Mouse (Mus musculus): Measurements from ENCODE around the gene Msl2.

Msl2 gene

DNA sequence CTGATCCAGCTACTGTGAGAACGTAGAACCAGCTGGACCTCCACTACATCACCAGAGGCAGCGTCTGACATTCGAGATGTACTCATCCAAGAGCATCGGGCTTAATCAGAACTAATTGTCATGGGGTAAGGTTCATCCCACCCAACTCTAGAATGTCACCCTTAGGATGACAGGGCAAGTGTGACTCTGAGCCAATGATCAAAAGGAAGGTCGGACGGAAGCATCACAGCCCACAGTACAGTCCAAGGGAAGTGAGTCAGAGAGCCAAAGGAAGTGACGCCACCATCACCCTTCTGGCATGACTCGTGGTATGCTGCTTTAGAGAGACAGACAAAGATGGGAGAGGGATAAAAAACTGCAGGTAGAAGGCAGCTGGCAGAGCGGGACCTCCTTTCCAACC, 31.7 kb upstream of the Msl2 start:
- no peaks in the 10 kb centered on the region for H3K36me3 ChIP-seq (ENCODE audit: insufficient read depth, low read length)
- H3K9me3 ChIP-seq (ENCODE audit: low read length), result no peaks in the 10 kb centered on the region
- peaks cover 79% of the 10 kb centered on the region for H3K4me1 ChIP-seq (replicated peaks; ENCODE audit: low read depth, low read length)
- no peaks in the 10 kb centered on the region for H3K27me3 ChIP-seq (ENCODE audit: insufficient read depth, low read length)
- peak overlapping the region; percentile 52 for H3K4me3 ChIP-seq (replicated peaks; ENCODE audit: low read length)
- no peak for TF ChIP-seq NANOG (IDR thresholded peaks at IDR 0.05; ENCODE audit: borderline replicate concordance, low read length)
- TF ChIP-seq POU5F1 (IDR thresholded peaks at IDR 0.05; ENCODE audit: borderline replicate concordance, low read length), result no peak
- TF ChIP-seq CTCF (conservative IDR thresholded peaks at IDR 0.05; ENCODE audit: low read length), result no peak

GRCm38 (mm10) chr9:101045710-101046338, 28.1 kb upstream of the Msl2 start:
- no peak overlapping the region for H3K4me3 ChIP-seq (replicated peaks; ENCODE audit: low read length)
- H3K36me3 ChIP-seq (ENCODE audit: insufficient read depth, low read length), result no peaks in the 10 kb centered on the region
- no peaks in the 10 kb centered on the region for H3K9me3 ChIP-seq (ENCODE audit: low read length)
- TF ChIP-seq CTCF (conservative IDR thresholded peaks at IDR 0.05; ENCODE audit: low read length) (no peak), POU5F1 (IDR thresholded peaks at IDR 0.05; ENCODE audit: borderline replicate concordance, low read length) (no peak), NANOG (IDR thresholded peaks at IDR 0.05; ENCODE audit: borderline replicate concordance, low read length) (no peak)
- peaks cover 49% of the 10 kb centered on the region for H3K4me1 ChIP-seq (replicated peaks; ENCODE audit: low read depth, low read length)
- H3K27me3 ChIP-seq (ENCODE audit: insufficient read depth, low read length), result 0 out of 2 replicates have a peak, but pooled peaks cover 4% of the 10 kb centered on the region

DNA sequence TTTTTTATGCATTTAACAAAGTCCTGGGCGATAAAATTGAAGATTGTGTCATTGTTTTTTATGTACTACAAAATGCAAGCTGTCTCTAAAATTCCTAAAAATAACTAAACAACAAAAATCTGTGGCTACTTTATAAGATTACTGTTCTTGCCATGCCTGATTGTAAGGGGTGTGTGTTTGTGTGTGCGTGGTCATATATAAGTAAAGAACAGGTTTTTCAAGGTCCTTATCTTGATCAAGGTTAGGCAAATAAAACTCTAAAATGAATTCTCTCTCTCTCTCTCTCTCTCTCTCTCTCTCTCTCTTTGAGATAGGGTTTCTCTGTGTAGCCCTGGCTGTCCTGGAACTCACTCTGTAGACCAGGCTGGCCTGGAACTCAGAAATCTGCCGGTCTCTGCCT, 21.9 kb upstream of the Msl2 start:
- Histone ChIP-seq H3K4me3 (replicated peaks; ENCODE audit: low read length) (no peak overlapping the region), H3K4me1 (replicated peaks; ENCODE audit: low read depth, low read length) (peaks cover 5% of the 10 kb centered on the region; the same call in 1 of the 2 replicates), H3K36me3 (ENCODE audit: insufficient read depth, low read length) (no peaks in the 10 kb centered on the region), H3K27me3 (ENCODE audit: insufficient read depth, low read length) (peaks cover 17% of the 10 kb centered on the region), H3K9me3 (ENCODE audit: low read length) (no peaks in the 10 kb centered on the region)
- TF ChIP-seq POU5F1 (IDR thresholded peaks at IDR 0.05; ENCODE audit: borderline replicate concordance, low read length) (no peak), CTCF (conservative IDR thresholded peaks at IDR 0.05; ENCODE audit: low read length) (no peak), NANOG (IDR thresholded peaks at IDR 0.05; ENCODE audit: borderline replicate concordance, low read length) (no peak)

DNA sequence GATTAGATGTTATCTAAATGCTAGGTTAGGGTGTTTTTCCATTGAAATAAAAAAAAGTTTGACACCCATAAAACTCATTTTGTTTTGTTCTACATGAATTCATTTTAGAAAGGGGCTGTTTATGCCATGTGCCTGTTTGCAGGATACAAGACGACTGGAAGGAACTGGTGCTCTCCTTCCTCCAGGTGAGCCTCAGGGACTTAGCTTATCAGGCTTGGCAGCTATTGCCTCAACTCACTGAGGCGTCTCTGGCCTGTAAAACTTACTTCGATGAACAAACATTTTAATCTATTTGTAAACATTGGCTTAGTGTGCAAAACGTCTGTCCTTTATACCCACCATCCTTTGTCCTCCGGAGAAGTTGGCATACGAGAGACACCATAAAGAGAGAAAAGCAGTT, 21.2 kb upstream of the Msl2 start:
- TF ChIP-seq CTCF (conservative IDR thresholded peaks at IDR 0.05; ENCODE audit: low read length), result no peak
- no peak for TF ChIP-seq POU5F1 (IDR thresholded peaks at IDR 0.05; ENCODE audit: borderline replicate concordance, low read length)
- TF ChIP-seq NANOG (IDR thresholded peaks at IDR 0.05; ENCODE audit: borderline replicate concordance, low read length), result no peak

DNA sequence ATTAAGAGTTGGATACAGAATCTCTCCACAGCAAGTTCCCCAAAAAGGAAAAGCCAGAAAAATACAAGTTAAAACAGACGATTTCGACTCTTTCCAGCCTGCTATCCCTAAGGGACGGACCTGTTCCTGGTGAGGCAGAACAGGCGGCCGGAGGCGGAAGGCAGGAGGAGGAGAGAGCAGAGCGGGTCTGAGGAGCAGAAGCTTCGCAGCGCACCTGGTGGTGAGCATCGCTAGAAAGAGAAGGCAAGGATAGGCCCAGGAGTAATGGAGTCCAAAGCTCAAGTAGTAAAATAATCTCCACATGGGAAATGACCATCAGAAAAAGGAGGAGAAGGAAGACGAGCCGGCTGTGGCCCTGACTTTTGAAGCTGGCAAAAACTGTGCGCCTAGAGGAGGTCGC, 20.6 kb upstream of the Msl2 start:
- no peak for TF ChIP-seq CTCF (conservative IDR thresholded peaks at IDR 0.05; ENCODE audit: low read length)
- no peak for TF ChIP-seq POU5F1 (IDR thresholded peaks at IDR 0.05; ENCODE audit: borderline replicate concordance, low read length)
- TF ChIP-seq NANOG (IDR thresholded peaks at IDR 0.05; ENCODE audit: borderline replicate concordance, low read length), result no peak
- Histone ChIP-seq H3K4me3 (replicated peaks; ENCODE audit: low read length) (peak overlapping the region; percentile 32), H3K27me3 (ENCODE audit: insufficient read depth, low read length) (peaks cover 17% of the 10 kb centered on the region)

More for the DNA sequence above, 21.2 kb upstream of the Msl2 start:
- Histone ChIP-seq H3K27me3 (ENCODE audit: insufficient read depth, low read length) (peaks cover 17% of the 10 kb centered on the region), H3K9me3 (ENCODE audit: low read length) (no peaks in the 10 kb centered on the region), H3K36me3 (ENCODE audit: insufficient read depth, low read length) (no peaks in the 10 kb centered on the region), H3K4me3 (replicated peaks; ENCODE audit: low read length) (no peak overlapping the region), H3K4me1 (replicated peaks; ENCODE audit: low read depth, low read length) (peaks cover 5% of the 10 kb centered on the region; the same call in 1 of the 2 replicates)

GRCm38 (mm10) chr9:101057156-101057555, 16.7 kb upstream of the Msl2 start:
- H3K4me3 ChIP-seq (replicated peaks; ENCODE audit: low read length), result no peak overlapping the region
- H3K27me3 ChIP-seq (ENCODE audit: insufficient read depth, low read length), result peaks cover 14% of the 10 kb centered on the region
- no peaks in the 10 kb centered on the region for H3K9me3 ChIP-seq (ENCODE audit: low read length)
- TF ChIP-seq NANOG (IDR thresholded peaks at IDR 0.05; ENCODE audit: borderline replicate concordance, low read length) (no peak), POU5F1 (IDR thresholded peaks at IDR 0.05; ENCODE audit: borderline replicate concordance, low read length) (no peak), CTCF (conservative IDR thresholded peaks at IDR 0.05; ENCODE audit: low read length) (no peak)
- peaks cover 25% of the 10 kb centered on the region for H3K4me1 ChIP-seq (replicated peaks; ENCODE audit: low read depth, low read length)
- no peaks in the 10 kb centered on the region for H3K36me3 ChIP-seq (ENCODE audit: insufficient read depth, low read length)

More for the DNA sequence above, 20.6 kb upstream of the Msl2 start:
- Histone ChIP-seq H3K36me3 (ENCODE audit: insufficient read depth, low read length) (no peaks in the 10 kb centered on the region), H3K9me3 (ENCODE audit: low read length) (no peaks in the 10 kb centered on the region), H3K4me1 (replicated peaks; ENCODE audit: low read depth, low read length) (no peaks in the 10 kb centered on the region)

DNA sequence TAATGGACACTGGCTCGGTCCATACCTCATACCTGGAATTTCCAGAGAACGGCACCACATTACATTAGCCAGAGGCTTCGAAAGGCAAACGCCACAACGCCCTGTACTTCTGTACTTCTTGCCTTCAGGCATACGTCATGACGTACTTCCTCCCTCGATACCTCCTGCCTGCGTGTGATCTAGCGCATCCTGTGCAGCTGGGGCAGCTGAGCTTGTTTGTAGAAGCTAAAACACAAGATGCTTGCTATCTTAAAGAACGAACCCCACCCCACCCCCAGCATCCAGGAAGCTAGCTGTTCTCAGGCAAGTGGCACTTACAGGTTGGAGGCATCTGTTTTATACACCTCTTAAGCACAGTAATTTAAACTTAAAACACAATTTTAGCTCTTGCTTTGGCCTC, 12.9 kb upstream of the Msl2 start:
- no peaks in the 10 kb centered on the region for H3K27me3 ChIP-seq (ENCODE audit: insufficient read depth, low read length)
- no peak for TF ChIP-seq NANOG (IDR thresholded peaks at IDR 0.05; ENCODE audit: borderline replicate concordance, low read length)
- TF ChIP-seq CTCF (conservative IDR thresholded peaks at IDR 0.05; ENCODE audit: low read length), result no peak
- TF ChIP-seq POU5F1 (IDR thresholded peaks at IDR 0.05; ENCODE audit: borderline replicate concordance, low read length), result no peak
- no peaks in the 10 kb centered on the region for H3K36me3 ChIP-seq (ENCODE audit: insufficient read depth, low read length)
- peaks cover 43% of the 10 kb centered on the region for H3K4me1 ChIP-seq (replicated peaks; ENCODE audit: low read depth, low read length)
- H3K9me3 ChIP-seq (ENCODE audit: low read length), result no peaks in the 10 kb centered on the region
- 0 out of 2 replicates have a peak overlapping the region, but pooled peaks have one; percentile 17 for H3K4me3 ChIP-seq (replicated peaks; ENCODE audit: low read length)

DNA sequence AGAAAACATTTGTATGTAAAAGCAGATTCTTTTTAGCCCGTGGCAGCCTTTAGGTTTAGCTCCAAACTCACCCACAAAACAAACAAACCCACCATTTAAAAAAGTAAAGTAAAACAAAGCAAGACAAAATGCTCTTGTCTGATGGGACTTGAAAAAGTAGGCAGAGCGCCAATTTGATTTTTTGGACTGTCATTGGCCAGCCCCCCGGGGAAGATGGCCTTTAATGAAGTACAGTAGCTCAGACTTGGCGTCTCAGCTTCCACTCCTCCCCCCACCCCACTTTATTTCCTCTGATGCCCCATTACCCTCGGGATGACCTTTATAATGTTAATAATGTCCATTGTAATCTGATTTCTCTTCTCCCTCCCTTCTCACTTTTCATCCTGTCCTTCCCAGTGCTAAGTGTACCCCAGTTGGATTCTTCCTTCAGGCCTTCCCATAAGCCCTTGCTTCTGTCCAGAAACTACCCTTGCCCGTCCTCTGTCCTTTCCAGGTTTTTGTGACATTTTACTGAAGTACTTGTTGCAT, 11.6 kb upstream of the Msl2 start:
- TF ChIP-seq NANOG (IDR thresholded peaks at IDR 0.05; ENCODE audit: borderline replicate concordance, low read length), result peak; percentile 48; the same call in 1 of the 2 replicates
- no peak for TF ChIP-seq CTCF (conservative IDR thresholded peaks at IDR 0.05; ENCODE audit: low read length)
- Histone ChIP-seq H3K27me3 (ENCODE audit: insufficient read depth, low read length) (no peaks in the 10 kb centered on the region), H3K9me3 (ENCODE audit: low read length) (no peaks in the 10 kb centered on the region), H3K36me3 (ENCODE audit: insufficient read depth, low read length) (no peaks in the 10 kb centered on the region), H3K4me1 (replicated peaks; ENCODE audit: low read depth, low read length) (peaks cover 43% of the 10 kb centered on the region), H3K4me3 (replicated peaks; ENCODE audit: low read length) (no peak overlapping the region)
